Mouse (Mus musculus): ENCODE results near the gene Itgb2. TPM values are rescaled to one million over a fixed set of nuclear protein-coding genes. Genes with fewer than 3 reads are reported as not detected.

Gene Itgb2
- total RNA-seq, 2 experiments from 2014 or later = 3.5 to 3.8 TPM

- no peak for DNase-seq (ENCODE audit: low spot score in 2 of 2)
Measured at GRCm38 (mm10) chr10:77516379-77516951, 13.6 kb upstream of the Itgb2 start.

- DNase-seq (ENCODE audit: low spot score in 2 of 2) = peak; percentile 71 to 83
Measured at GRCm38 (mm10) chr10:77517066-77517620, 12.9 kb upstream of the Itgb2 start.

DNA sequence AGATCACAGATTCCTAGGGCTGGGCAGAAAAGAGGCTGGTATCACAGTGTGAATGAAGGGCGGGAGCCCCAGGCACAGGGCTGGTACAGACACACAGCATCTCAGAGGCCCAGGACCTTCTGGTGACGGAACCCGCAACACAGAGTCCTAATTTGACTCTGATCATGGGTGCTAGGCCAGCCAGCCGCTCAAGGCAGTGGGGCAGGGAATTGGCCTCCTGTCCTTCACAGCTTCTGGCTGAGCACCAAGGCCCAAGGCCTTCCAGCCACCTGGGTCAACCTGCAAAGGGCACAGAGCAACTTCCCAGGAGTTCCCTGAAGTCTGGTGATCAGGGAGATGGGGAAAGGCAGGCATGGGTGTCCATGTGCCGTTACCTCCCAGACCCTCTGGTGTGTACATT is 12.3 kb upstream of the Itgb2 start:
- no peak for DNase-seq (ENCODE audit: low spot score in 2 of 2)

DNA sequence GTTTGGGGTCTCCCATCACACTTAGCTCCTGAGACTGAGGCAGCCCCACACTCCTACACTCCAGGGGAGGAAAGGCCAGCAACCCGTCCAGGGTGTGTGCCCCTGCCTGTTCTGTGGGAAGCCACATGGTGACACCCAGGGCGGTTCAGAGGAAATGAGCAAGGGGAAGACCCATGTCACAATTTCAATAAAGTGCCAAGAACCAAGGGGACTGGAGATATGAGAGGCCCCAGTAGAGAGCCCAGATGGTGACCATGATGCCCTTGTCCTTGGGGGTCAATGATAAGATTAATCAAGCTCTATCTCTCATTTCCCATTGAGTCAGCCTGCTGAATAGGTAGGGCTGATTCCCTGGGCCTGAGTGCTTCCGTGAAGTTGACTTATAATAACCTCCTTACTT is 10.9 kb upstream of the Itgb2 start:
- DNase-seq (ENCODE audit: low spot score in 2 of 2) = no peak

- no peak for DNase-seq (ENCODE audit: low spot score in 2 of 2)
Measured at GRCm38 (mm10) chr10:77520497-77520896, 9.6 kb upstream of the Itgb2 start.

- no peak for DNase-seq (ENCODE audit: low spot score in 2 of 2)
Measured at GRCm38 (mm10) chr10:77522021-77522731, 7.9 kb upstream of the Itgb2 start.

GRCm38 (mm10) chr10:77522746-77523145 is 7.3 kb upstream of the Itgb2 start:
- DNase-seq (ENCODE audit: low spot score in 2 of 2) = no peak

DNA sequence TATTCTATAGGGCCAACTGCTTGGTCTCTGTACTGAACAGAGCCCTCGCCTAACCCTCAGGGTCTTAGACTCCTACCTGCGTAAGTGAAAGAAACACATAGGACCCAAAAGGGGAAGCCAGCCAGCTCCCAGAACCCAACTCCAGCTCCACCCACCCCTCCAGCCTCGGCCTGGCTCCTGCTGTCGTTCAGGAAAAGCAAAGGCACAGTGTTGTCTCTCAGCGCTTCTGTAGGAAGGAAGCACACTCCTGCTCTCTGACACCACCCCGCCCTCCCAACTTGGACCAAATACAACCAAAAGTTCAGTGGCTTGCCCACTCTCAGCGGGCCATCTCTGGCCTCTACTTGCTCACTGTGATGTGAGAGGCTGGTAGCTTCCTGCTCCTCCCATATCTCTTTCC is 6.7 kb upstream of the Itgb2 start:
- no peak for DNase-seq (ENCODE audit: low spot score in 2 of 2)

DNA sequence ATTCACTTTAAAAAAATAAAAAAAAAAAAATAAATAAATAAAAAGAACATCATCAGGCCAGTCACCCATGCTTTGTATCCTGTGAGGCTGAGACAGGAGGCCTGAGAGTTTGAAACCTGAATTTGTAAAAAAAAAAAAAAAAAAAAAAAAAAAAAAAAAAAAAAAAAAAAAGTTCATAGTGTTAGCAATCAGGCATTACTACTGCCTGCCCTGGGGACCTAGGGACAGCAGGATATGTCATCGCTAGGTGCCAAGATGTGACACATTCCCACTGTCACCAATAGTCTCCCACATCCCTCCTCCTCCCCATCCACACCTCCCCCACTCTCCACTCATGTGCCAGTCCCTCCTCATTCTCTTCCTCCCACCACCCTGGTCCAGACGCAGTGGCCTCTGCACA is 3.6 kb upstream of the Itgb2 start:
- DNase-seq (ENCODE audit: low spot score in 2 of 2) = no peak

GRCm38 (mm10) chr10:77528634-77529033 is 1.4 kb upstream of the Itgb2 start:
- no peak for DNase-seq (ENCODE audit: low spot score in 2 of 2)

- DNase-seq (ENCODE audit: low spot score in 2 of 2) = no peak
Measured at GRCm38 (mm10) chr10:77531026-77532019, 1.3 kb downstream of the Itgb2 start.

DNA sequence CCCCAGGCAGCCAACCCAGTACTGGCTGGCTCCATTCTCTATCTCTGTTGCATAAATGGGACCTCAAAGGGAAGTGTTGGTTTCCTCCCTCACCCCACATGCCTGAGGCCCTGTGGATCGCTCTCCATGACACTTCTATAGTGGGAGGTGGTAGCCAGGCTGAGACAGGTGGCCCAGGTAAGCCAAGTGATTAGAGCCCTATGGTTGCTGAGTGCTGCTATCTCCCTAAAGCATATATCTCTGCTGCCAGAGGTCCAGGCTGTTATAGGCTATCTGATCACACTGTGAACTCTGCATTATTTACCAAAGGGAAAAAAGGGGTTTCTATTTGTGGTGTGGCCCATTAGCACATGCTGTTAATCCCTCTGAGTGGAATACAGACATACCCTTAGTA is 2.0 kb downstream of the Itgb2 start:
- no peak for DNase-seq (ENCODE audit: low spot score in 2 of 2)

- DNase-seq (ENCODE audit: low spot score in 2 of 2) = no peak
Measured at GRCm38 (mm10) chr10:77536727-77537126, 6.7 kb downstream of the Itgb2 start.

- DNase-seq (ENCODE audit: low spot score in 2 of 2) = no peak
Measured at GRCm38 (mm10) chr10:77537215-77538209, 7.5 kb downstream of the Itgb2 start.

GRCm38 (mm10) chr10:77539320-77539945 is 9.4 kb downstream of the Itgb2 start:
- DNase-seq (ENCODE audit: low spot score in 2 of 2) = no peak

DNA sequence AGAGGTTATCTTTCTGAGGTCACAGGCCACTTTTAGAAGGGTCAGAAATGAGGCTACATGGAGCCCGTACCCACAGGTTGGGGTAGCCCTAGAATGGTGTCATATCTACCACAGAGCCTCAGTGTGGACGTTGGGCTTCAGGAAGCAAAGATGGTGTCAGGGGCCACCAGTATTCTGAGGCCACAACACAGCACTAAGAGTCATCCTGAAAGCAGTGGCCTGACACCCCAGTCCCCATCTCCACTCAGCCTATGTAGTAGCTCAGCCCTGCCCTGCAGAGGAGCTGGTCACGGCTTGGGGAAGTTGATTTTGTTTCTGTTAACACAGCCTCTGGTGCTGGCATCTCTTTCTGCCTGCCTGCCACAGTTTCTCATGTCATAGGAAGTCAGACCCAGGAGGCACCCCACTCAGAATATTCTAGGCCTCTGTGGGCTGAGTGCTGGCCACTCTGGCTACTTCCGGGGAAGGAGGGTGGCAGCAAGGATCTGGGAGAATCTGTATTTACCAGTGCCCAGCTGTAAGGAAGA is 10.6 kb downstream of the Itgb2 start:
- DNase-seq (ENCODE audit: low spot score in 2 of 2) = no peak

GRCm38 (mm10) chr10:77541864-77542666 is 12.0 kb downstream of the Itgb2 start:
- no peak for DNase-seq (ENCODE audit: low spot score in 2 of 2)

GRCm38 (mm10) chr10:77543226-77543625 is 13.2 kb downstream of the Itgb2 start:
- no peak for DNase-seq (ENCODE audit: low spot score in 2 of 2)

GRCm38 (mm10) chr10:77544916-77545315 is 14.9 kb downstream of the Itgb2 start:
- peak; percentile 15 to 32 for DNase-seq (ENCODE audit: low spot score in 2 of 2)

Measured in layer of hippocampus, postnatal 10 days (tissue).